Mouse (Mus musculus): ENCODE results near the gene Gm20823. TPM values are rescaled to one million over a fixed set of nuclear protein-coding genes. Genes with fewer than 3 reads are reported as not detected.
"Not testable (repeated sequence)": the region's sequence is repeated elsewhere in the genome, so short reads cannot be mapped to it uniquely, and the experiment has no call there.

Gene Gm20823
- polyA plus RNA-seq (2016; fragmentation: Nextera tagmentation; extraction: Ambion mirVana) = not detected in 2 replicates

- not testable (repeated sequence) for H3K27me3 ChIP-seq (replicated peaks); H3K4me1 ChIP-seq; H3K9ac ChIP-seq; H3K36me3 ChIP-seq; H3K27ac ChIP-seq; H3K9me3 ChIP-seq (replicated peaks); H3K4me2 ChIP-seq; ATAC-seq; H3K4me3 ChIP-seq
- no CpG with 5 or more reads among the region's 4 CpGs for WGBS (ENCODE audit: insufficient replicate concordance)
Measured at GRCm38 (mm10) chrY:62464745-62465144, at the start of gene Gm20823. Gene Gm20823, minus strand, starts transcription at chrY:62464845.
